Mouse (Mus musculus) ZHBTc4 (cell line): ENCODE data around the gene Wscd1.

Experiments used
- DNase-seq: peaks from one replicate; pipeline ENCODE4 v3.0.0-alpha.2; 2011; ENCODE audit warnings: low read depth, low spot score

The Wscd1 gene

GRCm38 (mm10) chr11:71749671-71750070, at the start of gene Wscd1:
TSS of gene Wscd1 (plus strand) at chr11:71749920.
- peak; percentile 38 for DNase-seq

- no peak for DNase-seq
These were observed 21.7 kb upstream of the Wscd1 start for GRCm38 (mm10) chr11:71728066-71728465.

- no peak for DNase-seq
These were observed 20.4 kb upstream of the Wscd1 start for GRCm38 (mm10) chr11:71729287-71729686.

- no peak for DNase-seq
These were observed 15.9 kb upstream of the Wscd1 start for GRCm38 (mm10) chr11:71733771-71734170.

- DNase-seq: peak; percentile 39
These were observed 12.6 kb upstream of the Wscd1 start for GRCm38 (mm10) chr11:71737106-71737505.

- no peak for DNase-seq
These were observed 11.1 kb upstream of the Wscd1 start for GRCm38 (mm10) chr11:71738501-71739045.

GRCm38 (mm10) chr11:71745875-71746274, 3.8 kb upstream of the Wscd1 start:
- DNase-seq: no peak

- DNase-seq: no peak
These were observed 2.0 kb upstream of the Wscd1 start for GRCm38 (mm10) chr11:71747719-71748118.

- DNase-seq: peak; percentile 60
These were observed 934 bp downstream of the Wscd1 start for GRCm38 (mm10) chr11:71750534-71751173.

- DNase-seq: peak; percentile 47
These were observed 1.5 kb downstream of the Wscd1 start for GRCm38 (mm10) chr11:71751174-71751611.

GRCm38 (mm10) chr11:71751689-71752088, 2.0 kb downstream of the Wscd1 start:
- DNase-seq: peak; percentile 25

GRCm38 (mm10) chr11:71752626-71753025, 2.9 kb downstream of the Wscd1 start:
- DNase-seq: no peak

GRCm38 (mm10) chr11:71755115-71755514, 5.4 kb downstream of the Wscd1 start:
- DNase-seq: no peak

GRCm38 (mm10) chr11:71756325-71756724, 6.6 kb downstream of the Wscd1 start:
- no peak for DNase-seq

GRCm38 (mm10) chr11:71758211-71759110, 8.7 kb downstream of the Wscd1 start:
- DNase-seq: no peak

GRCm38 (mm10) chr11:71760991-71761390, 11.3 kb downstream of the Wscd1 start:
- DNase-seq: no peak

- no peak for DNase-seq
These were observed 13.4 kb downstream of the Wscd1 start for GRCm38 (mm10) chr11:71763154-71763553.

GRCm38 (mm10) chr11:71763651-71764275, 14.0 kb downstream of the Wscd1 start:
- no peak for DNase-seq

GRCm38 (mm10) chr11:71764743-71765142, 15.0 kb downstream of the Wscd1 start:
- DNase-seq: no peak

GRCm38 (mm10) chr11:71765335-71765734, 15.6 kb downstream of the Wscd1 start:
- peak; percentile 56 for DNase-seq

- no peak for DNase-seq
These were observed 16.7 kb downstream of the Wscd1 start for GRCm38 (mm10) chr11:71766380-71766779.

- DNase-seq: no peak
These were observed 18.0 kb downstream of the Wscd1 start for GRCm38 (mm10) chr11:71767726-71768125.
